Mouse (Mus musculus): Measurements from ENCODE around the gene Fut4. TPM values are rescaled to one million over a fixed set of nuclear protein-coding genes. Genes with fewer than 3 reads are reported as not detected.

The Fut4 gene
- 0.72 and 1.1 TPM in 2 replicates for polyA plus RNA-seq (2016; fragmentation: Nextera tagmentation; extraction: Ambion mirVana)

DNA sequence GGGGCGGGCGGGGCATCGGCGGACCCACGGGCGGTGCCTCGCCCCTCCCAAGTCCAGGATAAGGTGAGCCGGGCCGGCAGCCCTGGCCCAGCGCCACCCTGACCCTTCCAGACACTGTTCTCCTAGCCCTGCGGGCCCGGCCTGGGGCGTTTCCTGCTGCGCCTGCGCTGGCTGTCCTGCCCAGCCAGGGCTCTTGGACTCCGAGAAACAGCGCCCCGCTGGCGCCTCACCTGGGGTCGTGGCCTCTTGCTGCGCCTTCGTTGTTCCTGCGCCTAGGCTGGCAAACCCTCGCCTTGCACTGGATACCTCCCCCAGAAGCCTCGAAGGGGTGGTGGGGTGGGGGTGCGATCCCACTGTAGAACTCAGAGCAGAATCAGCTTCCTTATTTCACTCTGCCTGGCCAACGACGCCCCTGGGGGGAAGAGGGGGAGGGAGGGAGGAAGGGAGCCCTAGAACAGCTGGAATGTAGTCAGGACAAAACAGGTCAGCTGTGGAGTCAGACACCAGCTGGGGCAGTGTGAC, at the start of gene Fut4:
Gene Fut4, minus strand, starts transcription at position 393 of the 522 bp plus-strand sequence.
- ATAC-seq = peak; percentile 71
- peak within 1 kb of the TSS; percentile 54 for H3K4me3 ChIP-seq
- peak within 1 kb of the TSS; percentile 58 for H3K9ac ChIP-seq
- H3K4me2 ChIP-seq = peak within 1 kb of the TSS; percentile 82
- 0 out of 2 replicates have a peak, but pooled peaks cover 4% of the 10 kb centered on the region for H3K4me1 ChIP-seq
- H3K9me3 ChIP-seq (replicated peaks) = no peaks in the 10 kb centered on the region
- H3K36me3 ChIP-seq = no peaks in the 10 kb centered on the region
- no peak within 1 kb of the TSS for H3K27ac ChIP-seq
- peaks cover 25% of the 10 kb centered on the region for H3K27me3 ChIP-seq (replicated peaks)
- WGBS (ENCODE audit: insufficient replicate concordance) = under 1% methylated on average over 26 of the region's 28 CpGs

DNA sequence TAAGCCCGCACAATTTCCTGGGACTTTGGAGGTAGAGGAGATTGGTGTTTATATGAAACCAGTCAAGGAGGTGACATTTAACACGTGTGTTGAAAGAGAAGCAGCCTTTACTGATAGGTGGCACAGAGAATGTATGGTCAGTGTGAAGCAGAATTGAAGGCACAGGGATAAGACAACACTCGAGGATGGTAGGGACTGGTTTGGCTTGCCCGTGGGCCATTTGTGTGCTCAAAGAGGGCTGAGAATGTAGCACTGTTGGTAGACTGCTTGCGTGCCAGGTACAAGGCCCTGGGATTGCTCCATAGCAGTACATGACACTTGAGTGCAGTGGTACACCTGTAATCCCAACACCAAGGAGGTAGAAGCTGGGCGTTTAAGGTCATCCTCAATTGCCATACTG, 35.2 kb upstream of the Fut4 start:
- Histone ChIP-seq H3K27me3 (replicated peaks) (no peaks in the 10 kb centered on the region), H3K4me2 (no peak overlapping the region), H3K9me3 (replicated peaks) (no peaks in the 10 kb centered on the region), H3K27ac (no peak overlapping the region), H3K36me3 (peaks cover 65% of the 10 kb centered on the region), H3K4me1 (peaks cover 13% of the 10 kb centered on the region), H3K4me3 (no peak overlapping the region), H3K9ac (no peak overlapping the region)
- no peak for ATAC-seq
- 85% methylated on average over 6 of the region's 6 CpGs for WGBS (ENCODE audit: insufficient replicate concordance)

DNA sequence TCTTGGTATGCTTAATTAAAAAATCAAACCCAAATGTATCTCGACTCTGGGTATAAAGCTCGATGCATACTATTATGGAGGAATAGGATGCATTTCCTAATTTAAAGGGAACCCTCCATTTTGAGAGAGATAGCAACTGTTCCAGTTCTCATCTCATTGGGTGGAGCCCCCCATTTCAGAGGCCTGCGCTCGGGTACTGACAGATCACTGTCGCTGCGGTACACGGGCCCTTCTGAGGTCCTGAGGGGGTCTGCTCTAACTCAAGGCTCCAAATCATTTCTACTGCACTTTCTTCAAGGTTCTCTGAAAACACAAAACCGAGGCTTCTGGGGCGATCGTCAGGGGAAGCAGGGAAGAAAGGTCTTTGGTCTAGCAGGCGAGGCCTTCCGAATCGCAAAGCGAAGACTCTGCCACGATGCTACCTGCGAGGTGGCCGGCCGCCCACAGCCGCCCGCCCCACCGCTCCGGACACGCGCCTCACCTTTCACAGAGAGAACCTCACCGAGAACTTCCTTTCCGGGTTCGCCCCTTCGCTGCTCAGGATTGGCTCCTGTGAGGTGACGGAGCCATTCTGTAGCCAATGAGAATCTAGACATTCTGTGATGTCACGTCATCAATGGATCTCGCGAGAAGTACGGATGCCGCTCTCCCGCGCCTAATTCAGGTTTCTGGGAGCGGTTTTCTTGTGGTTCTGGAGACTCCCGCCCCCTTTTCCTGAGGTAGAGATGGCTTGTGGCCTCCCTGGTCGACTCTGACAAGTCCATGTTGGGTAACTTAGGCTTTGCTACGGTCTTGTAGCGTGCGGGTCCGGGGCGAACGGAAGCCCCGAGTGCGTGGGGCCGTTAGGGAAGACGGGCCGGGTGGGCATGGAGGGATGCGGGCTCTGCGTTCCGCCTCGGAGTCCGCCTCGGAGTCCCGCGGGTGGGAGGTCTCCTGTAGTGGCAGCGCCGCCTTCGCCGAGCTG, 32.1 kb upstream of the Fut4 start, which contains the start of the genes Mre11a and Ankrd49:
Gene Mre11a, plus strand, starts transcription at position 616 of the 964 bp plus-strand sequence.
Gene Ankrd49, minus strand, starts transcription at position 818 of the 964 bp plus-strand sequence.
- Histone ChIP-seq H3K4me1 (peaks cover 13% of the 10 kb centered on the region), H3K4me3 (peak within 1 kb of the TSS; percentile 83), H3K27ac (peak within 1 kb of the TSS; percentile 91), H3K9me3 (replicated peaks) (no peaks in the 10 kb centered on the region), H3K4me2 (peak within 1 kb of the TSS; percentile 86), H3K27me3 (replicated peaks) (no peaks in the 10 kb centered on the region), H3K9ac (peak within 1 kb of the TSS; percentile 90), H3K36me3 (peaks cover 64% of the 10 kb centered on the region)
- WGBS (ENCODE audit: insufficient replicate concordance) = under 1% methylated on average over 62 of the region's 62 CpGs
- ATAC-seq = peak; percentile 98

- Histone ChIP-seq H3K27ac (no peak overlapping the region), H3K4me3 (no peak overlapping the region), H3K4me2 (no peak overlapping the region), H3K9ac (no peak overlapping the region), H3K27me3 (replicated peaks) (no peaks in the 10 kb centered on the region), H3K9me3 (replicated peaks) (no peaks in the 10 kb centered on the region), H3K4me1 (no peaks in the 10 kb centered on the region; the same call in 1 of the 2 replicates), H3K36me3 (peaks cover 33% of the 10 kb centered on the region)
- ATAC-seq = no peak
- WGBS (ENCODE audit: insufficient replicate concordance) = 54% methylated on average over 13 of the region's 13 CpGs
These were observed 26.1 kb upstream of the Fut4 start for GRCm38 (mm10) chr9:14778341-14778740.

DNA sequence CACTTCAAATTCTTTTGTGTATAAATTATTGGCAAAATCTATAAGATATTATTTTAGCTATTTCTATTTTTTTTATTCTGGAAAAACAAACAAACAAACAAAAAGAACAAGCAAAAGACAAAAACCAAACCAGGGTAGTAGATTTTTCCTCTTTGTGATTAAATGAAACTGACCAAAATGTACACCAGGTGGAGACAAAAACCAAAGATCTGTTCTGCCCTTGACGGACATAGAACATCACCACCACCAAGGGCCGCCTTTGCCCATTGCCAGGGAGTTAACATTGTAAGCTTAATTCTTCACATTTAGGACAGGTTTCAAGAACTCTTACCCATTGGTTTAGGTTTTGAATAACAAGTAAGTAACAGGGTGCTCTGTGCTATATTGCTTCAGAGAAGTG, 21.6 kb upstream of the Fut4 start:
- no peaks in the 10 kb centered on the region for H3K4me1 ChIP-seq
- no peak overlapping the region for H3K9ac ChIP-seq
- H3K9me3 ChIP-seq (replicated peaks) = no peaks in the 10 kb centered on the region
- 41% methylated on average over 2 of the region's 2 CpGs for WGBS (ENCODE audit: insufficient replicate concordance)
- H3K27me3 ChIP-seq (replicated peaks) = peaks cover 28% of the 10 kb centered on the region
- H3K4me2 ChIP-seq = no peak overlapping the region
- H3K4me3 ChIP-seq = no peak overlapping the region
- no peaks in the 10 kb centered on the region for H3K36me3 ChIP-seq
- no peak overlapping the region for H3K27ac ChIP-seq
- no peak for ATAC-seq

DNA sequence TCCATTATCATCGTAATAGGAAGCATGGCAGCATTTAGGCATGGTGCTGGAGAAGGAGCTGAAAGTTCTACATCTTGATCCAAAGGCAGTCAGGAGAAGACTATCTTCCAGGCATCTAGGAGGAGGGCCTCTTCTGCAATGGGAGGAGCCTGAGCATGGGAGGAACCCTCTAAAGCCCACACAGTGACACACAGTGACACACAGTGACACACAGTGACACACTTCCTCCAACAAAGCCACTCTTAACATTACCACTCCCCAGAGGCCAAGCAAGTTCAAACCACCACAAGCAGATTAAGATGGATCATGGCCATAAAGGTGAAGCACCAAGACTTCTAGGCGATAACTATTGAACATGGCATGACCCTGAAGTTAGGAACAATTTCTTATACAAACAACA, 19.9 kb upstream of the Fut4 start:
- 72% methylated on average over 2 of the region's 2 CpGs for WGBS (ENCODE audit: insufficient replicate concordance)
- H3K27me3 ChIP-seq (replicated peaks) = peaks cover 42% of the 10 kb centered on the region

DNA sequence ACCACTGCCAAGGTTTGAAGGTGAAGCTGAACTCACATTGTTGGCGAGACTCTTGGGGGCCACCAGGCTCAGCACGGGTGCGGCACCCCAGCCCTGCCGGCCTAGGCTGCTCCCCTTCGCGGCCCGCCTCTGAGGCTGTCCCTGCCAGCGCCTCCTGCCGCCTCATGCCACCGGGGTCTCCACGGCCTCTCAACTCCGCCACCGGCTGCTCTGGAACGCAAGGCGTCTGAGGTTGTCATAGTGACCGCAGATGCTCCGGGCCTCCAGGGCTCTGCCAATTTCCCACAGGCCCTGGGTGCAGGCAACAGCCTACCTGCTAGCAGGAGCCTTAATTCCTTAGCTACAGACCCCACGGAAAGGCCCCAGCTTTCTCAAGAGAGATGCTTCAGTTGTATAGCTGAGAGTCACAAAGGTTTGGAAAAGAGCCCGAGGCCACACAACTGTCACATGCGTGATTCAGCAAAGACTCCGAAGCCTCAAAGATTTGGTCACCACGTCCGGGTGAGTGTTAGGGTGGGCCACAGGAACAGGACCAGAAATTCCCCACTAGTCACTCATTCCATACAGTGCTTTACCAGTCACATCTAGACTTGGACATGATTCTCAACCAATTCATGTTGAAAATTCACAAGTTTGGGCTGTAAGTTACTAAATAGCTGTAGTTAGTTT, 18.7 kb upstream of the Fut4 start, which contains the start of gene 1700012B09Rik:
Gene 1700012B09Rik, minus strand, starts transcription at position 228 of the 669 bp plus-strand sequence.
- no peak within 1 kb of the TSS for H3K4me2 ChIP-seq
- no peak within 1 kb of the TSS for H3K4me3 ChIP-seq
- ATAC-seq = no peak
- H3K27ac ChIP-seq = no peak within 1 kb of the TSS
- H3K9ac ChIP-seq = no peak within 1 kb of the TSS
- no peaks in the 10 kb centered on the region for H3K36me3 ChIP-seq
- no peaks in the 10 kb centered on the region for H3K4me1 ChIP-seq
- H3K9me3 ChIP-seq (replicated peaks) = no peaks in the 10 kb centered on the region
- peaks cover 47% of the 10 kb centered on the region for H3K27me3 ChIP-seq (replicated peaks)
- 27% methylated on average over 23 of the region's 23 CpGs for WGBS (ENCODE audit: insufficient replicate concordance)

More for the DNA sequence above, 19.9 kb upstream of the Fut4 start:
- no peak overlapping the region for H3K27ac ChIP-seq
- no peaks in the 10 kb centered on the region for H3K4me1 ChIP-seq
- no peak for ATAC-seq
- no peaks in the 10 kb centered on the region for H3K9me3 ChIP-seq (replicated peaks)
- H3K4me2 ChIP-seq = no peak overlapping the region
- H3K4me3 ChIP-seq = no peak overlapping the region
- H3K9ac ChIP-seq = no peak overlapping the region
- H3K36me3 ChIP-seq = no peaks in the 10 kb centered on the region

DNA sequence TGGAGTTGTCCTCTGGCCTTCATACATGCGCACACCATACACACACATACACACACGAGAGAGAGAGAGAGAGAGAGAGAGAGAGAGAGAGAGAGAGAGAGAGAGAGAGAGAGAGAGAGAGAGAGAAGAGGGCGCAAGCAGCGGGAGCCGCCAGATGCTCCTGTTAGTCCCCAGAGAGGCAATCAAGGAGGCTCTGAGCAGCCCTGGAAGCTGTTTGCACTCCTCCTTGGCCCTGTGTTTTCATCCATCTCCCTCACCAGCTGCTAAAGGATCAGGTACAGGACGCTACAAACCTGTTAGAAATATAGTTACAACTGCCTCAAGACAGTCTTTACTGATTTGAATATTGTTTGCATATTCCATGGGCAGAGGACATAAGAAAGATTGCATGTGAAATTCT, 17.6 kb upstream of the Fut4 start:
- Histone ChIP-seq H3K36me3 (no peaks in the 10 kb centered on the region), H3K4me1 (no peaks in the 10 kb centered on the region), H3K27me3 (replicated peaks) (peaks cover 47% of the 10 kb centered on the region), H3K4me3 (no peak overlapping the region), H3K9me3 (replicated peaks) (no peaks in the 10 kb centered on the region), H3K9ac (no peak overlapping the region), H3K27ac (no peak overlapping the region), H3K4me2 (no peak overlapping the region)
- 74% methylated on average over 5 of the region's 6 CpGs for WGBS (ENCODE audit: insufficient replicate concordance)
- ATAC-seq = no peak

DNA sequence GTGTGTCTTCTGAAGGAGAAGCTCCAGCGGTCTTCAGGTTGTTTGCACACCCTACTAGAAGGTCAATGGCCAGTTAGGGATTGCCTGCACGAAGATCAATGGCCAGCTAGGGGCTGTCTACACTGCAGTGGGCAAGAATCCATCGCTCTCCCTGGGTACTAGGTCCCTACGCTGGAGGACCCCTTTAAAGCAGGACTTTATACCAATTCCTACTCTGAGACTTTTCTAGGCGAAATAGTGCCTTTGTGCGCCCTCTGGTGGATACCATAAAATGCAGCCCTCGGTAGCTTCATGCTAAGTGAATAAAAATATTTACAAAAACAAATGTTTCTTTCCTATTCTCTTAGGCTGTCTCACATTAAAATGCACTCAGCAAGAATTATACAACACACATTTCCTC, 12.6 kb upstream of the Fut4 start:
- H3K4me1 ChIP-seq = no peaks in the 10 kb centered on the region
- WGBS (ENCODE audit: insufficient replicate concordance) = 20% methylated on average over 7 of the region's 7 CpGs
- no peak for ATAC-seq
- no peak overlapping the region for H3K4me3 ChIP-seq
- H3K4me2 ChIP-seq = no peak overlapping the region
- H3K9ac ChIP-seq = no peak overlapping the region
- peaks cover 30% of the 10 kb centered on the region for H3K27me3 ChIP-seq (replicated peaks)
- H3K9me3 ChIP-seq (replicated peaks) = no peaks in the 10 kb centered on the region
- no peaks in the 10 kb centered on the region for H3K36me3 ChIP-seq
- H3K27ac ChIP-seq = no peak overlapping the region

- H3K27me3 ChIP-seq (replicated peaks) = 0 out of 2 replicates have a peak, but pooled peaks cover 3% of the 10 kb centered on the region
- ATAC-seq = no peak
- no peak overlapping the region for H3K4me2 ChIP-seq
- no peak overlapping the region for H3K4me3 ChIP-seq
- H3K4me1 ChIP-seq = no peaks in the 10 kb centered on the region
- no peaks in the 10 kb centered on the region for H3K36me3 ChIP-seq
- no peak overlapping the region for H3K27ac ChIP-seq
- H3K9ac ChIP-seq = no peak overlapping the region
- H3K9me3 ChIP-seq (replicated peaks) = no peaks in the 10 kb centered on the region
These were observed 7.1 kb upstream of the Fut4 start for GRCm38 (mm10) chr9:14759261-14759660.

- H3K4me3 ChIP-seq = no peak overlapping the region
- no peak; the same call in 1 of the 2 replicates for ATAC-seq
- no peak overlapping the region for H3K9ac ChIP-seq
- no peak overlapping the region for H3K4me2 ChIP-seq
- no peaks in the 10 kb centered on the region for H3K9me3 ChIP-seq (replicated peaks)
- no peak overlapping the region for H3K27ac ChIP-seq
- 0 out of 2 replicates have a peak, but pooled peaks cover 3% of the 10 kb centered on the region for H3K27me3 ChIP-seq (replicated peaks)
- no peaks in the 10 kb centered on the region for H3K36me3 ChIP-seq
- WGBS (ENCODE audit: insufficient replicate concordance) = 36% methylated on average over 7 of the region's 7 CpGs
- H3K4me1 ChIP-seq = no peaks in the 10 kb centered on the region
These were observed 6.4 kb upstream of the Fut4 start for GRCm38 (mm10) chr9:14758590-14758989.

All from liver, embryonic 12.5 days (tissue).